Comparison of ENCODE assay signal across 7 mouse cellular contexts in the genomic region with DNA sequence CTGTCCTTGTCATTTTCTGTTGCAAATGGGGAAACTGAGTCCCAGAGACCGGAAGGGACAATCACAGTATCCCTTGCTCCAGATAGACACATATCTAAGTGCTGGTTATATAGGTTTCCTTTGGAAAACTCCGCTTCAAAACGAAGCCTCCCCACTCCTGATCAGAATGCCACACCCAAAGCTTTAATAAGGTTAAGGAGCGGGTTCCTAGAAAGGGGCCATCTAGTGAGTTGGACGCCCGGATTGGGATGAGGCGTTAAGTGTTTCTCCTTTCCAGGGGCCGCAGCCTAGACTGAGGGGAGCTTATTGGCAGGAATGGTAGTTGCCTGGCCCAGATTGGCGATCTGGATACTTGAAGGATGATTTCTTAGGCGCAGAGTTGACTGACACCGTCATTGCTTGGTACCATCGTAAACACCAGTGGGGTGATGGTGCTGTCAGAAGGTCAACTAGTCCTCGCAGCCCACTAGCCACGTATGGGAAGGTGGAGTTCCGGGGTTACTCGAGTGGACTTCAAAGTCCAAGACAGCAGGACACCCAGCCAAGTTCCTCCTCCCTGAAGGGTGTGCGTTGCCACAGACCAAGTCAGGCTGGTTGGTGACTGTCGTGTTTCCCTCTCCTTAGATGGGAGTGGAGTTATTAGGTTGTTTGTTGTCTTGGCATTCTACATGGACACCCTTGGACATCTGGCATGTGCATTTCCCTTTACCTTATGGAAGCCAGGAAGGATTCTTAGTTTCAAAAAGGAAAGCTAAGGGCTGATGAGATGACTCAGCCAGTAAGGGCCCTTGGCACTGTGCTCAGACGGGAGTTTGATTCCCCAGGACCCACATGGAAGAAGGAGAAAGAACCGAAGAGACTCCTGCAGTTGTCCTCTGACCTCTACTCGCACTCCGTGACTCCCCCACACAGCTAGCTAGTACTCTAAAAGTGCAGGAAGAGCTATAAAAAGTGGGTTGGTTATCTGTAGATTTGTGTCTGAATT. TPM values are rescaled to one million over a fixed set of nuclear protein-coding genes. Genes with fewer than 3 reads are reported as not detected.
DNase-seq lines count a peak whose midpoint lies in the region; ATAC-seq and TF ChIP-seq lines count a peak whose summit lies in the region.

No protein-coding gene starts in this region.

- DNase-seq in ES-E14 (ENCODE audit: low read depth, low spot score), result no peak
- peak; percentile 65 for DNase-seq in adrenal gland, postnatal 10 days
- DNase-seq in frontal cortex, postnatal 14 days (ENCODE audit: low spot score in 2 of 2), result no peak

- H3K27ac ChIP-seq in ES-E14 (ENCODE audit: insufficient read depth, low read depth, low read length, poor library complexity, severe bottlenecking), result no peak overlapping the region
- no peak overlapping the region for H3K27ac ChIP-seq in forebrain, embryonic 13.5 days
- no peak overlapping the region for H3K27ac ChIP-seq in hindbrain, embryonic 12.5 days
- peak overlapping the region; percentile 90; the same call in 1 of the 2 replicates for H3K27ac ChIP-seq in limb, embryonic 15.5 days
- 0 out of 2 replicates have a peak overlapping the region, but pooled peaks have one; percentile 43 for H3K27ac ChIP-seq in midbrain, embryonic 16.5 days (ENCODE audit: low read length)

- in situ Hi-C loops in ES-E14 (cut with MboI; ENCODE audit: low sequenced_read_pairs in 2 of 2, unreplicated experiment in 2 of 2), result no loop called here

- peak overlapping the region; percentile 90 for H3K4me2 ChIP-seq in forebrain, embryonic 13.5 days
- H3K4me2 ChIP-seq in hindbrain, embryonic 12.5 days (replicated peaks), result peak overlapping the region; percentile 80
- H3K4me2 ChIP-seq in limb, embryonic 15.5 days, result peak overlapping the region; percentile 74
- H3K4me2 ChIP-seq in midbrain, embryonic 16.5 days (ENCODE audit: low read length), result peak overlapping the region; percentile 74

- ATAC-seq in forebrain, embryonic 13.5 days, result no peak
- no peak for ATAC-seq in hindbrain, embryonic 12.5 days (ENCODE audit: low FRiP score)
- no peak for ATAC-seq in limb, embryonic 15.5 days (ENCODE audit: insufficient number of reproducible peaks, low FRiP score, low TSS enrichment, low read depth)
- no peak for ATAC-seq in midbrain, embryonic 16.5 days

- no peaks in the 10 kb centered on the region for H3K9me3 ChIP-seq in ES-E14 (ENCODE audit: control insufficient read depth, insufficient read depth, low read depth, low read length)
- no peaks in the 10 kb centered on the region for H3K9me3 ChIP-seq in forebrain, embryonic 13.5 days (replicated peaks)
- no peaks in the 10 kb centered on the region for H3K9me3 ChIP-seq in hindbrain, embryonic 12.5 days (replicated peaks)
- H3K9me3 ChIP-seq in limb, embryonic 15.5 days, result no peaks in the 10 kb centered on the region
- no peaks in the 10 kb centered on the region for H3K9me3 ChIP-seq in midbrain, embryonic 16.5 days (replicated peaks; ENCODE audit: control insufficient read depth, low read length, poor library complexity, severe bottlenecking)

- H3K27me3 ChIP-seq in forebrain, embryonic 13.5 days, result no peaks in the 10 kb centered on the region
- H3K27me3 ChIP-seq in hindbrain, embryonic 12.5 days, result no peaks in the 10 kb centered on the region
- no peaks in the 10 kb centered on the region for H3K27me3 ChIP-seq in limb, embryonic 15.5 days
- no peaks in the 10 kb centered on the region for H3K27me3 ChIP-seq in midbrain, embryonic 16.5 days (ENCODE audit: control insufficient read depth, insufficient read depth, low read depth, low read length)

- peak overlapping the region; percentile 88 to 94 for H3K4me3 ChIP-seq in ES-E14 (ENCODE audit: insufficient read depth in 1 of 2, low read depth in 1 of 2, low read length in 2 of 2, poor library complexity in 1 of 2, severe bottlenecking in 1 of 2)
- peak overlapping the region; percentile 93 for H3K4me3 ChIP-seq in forebrain, embryonic 13.5 days
- H3K4me3 ChIP-seq in hindbrain, embryonic 12.5 days, result peak overlapping the region; percentile 71
- peak overlapping the region; percentile 96 for H3K4me3 ChIP-seq in limb, embryonic 15.5 days
- H3K4me3 ChIP-seq in midbrain, embryonic 16.5 days (ENCODE audit: low read depth, low read length), result peak overlapping the region; percentile 85

- WGBS in forebrain, embryonic 13.5 days, result 29% methylated on average over 22 of the region's 22 CpGs
- WGBS in hindbrain, embryonic 12.5 days, result 21% methylated on average over 22 of the region's 22 CpGs
- WGBS in limb, embryonic 15.5 days, result 16% methylated on average over 22 of the region's 22 CpGs
- 24% methylated on average over 22 of the region's 22 CpGs for WGBS in midbrain, embryonic 16.5 days

- peak overlapping the region; percentile 86 for H3K9ac ChIP-seq in ES-E14 (ENCODE audit: insufficient read depth, low read depth, low read length, poor library complexity, severe bottlenecking)
- H3K9ac ChIP-seq in forebrain, embryonic 13.5 days, result peak overlapping the region; percentile 91
- H3K9ac ChIP-seq in hindbrain, embryonic 12.5 days, result peak overlapping the region; percentile 85
- peak overlapping the region; percentile 92 for H3K9ac ChIP-seq in limb, embryonic 15.5 days
- peak overlapping the region; percentile 87 for H3K9ac ChIP-seq in midbrain, embryonic 16.5 days (ENCODE audit: low read depth, low read length)

- H3K36me3 ChIP-seq in ES-E14 (ENCODE audit: control insufficient read depth, insufficient read depth, low read length, poor library complexity, severe bottlenecking), result no peaks in the 10 kb centered on the region
- no peaks in the 10 kb centered on the region for H3K36me3 ChIP-seq in forebrain, embryonic 13.5 days (ENCODE audit: poor library complexity, severe bottlenecking)
- H3K36me3 ChIP-seq in hindbrain, embryonic 12.5 days, result 0 out of 2 replicates have a peak, but pooled peaks cover 3% of the 10 kb centered on the region
- H3K36me3 ChIP-seq in limb, embryonic 15.5 days, result no peaks in the 10 kb centered on the region
- no peaks in the 10 kb centered on the region for H3K36me3 ChIP-seq in midbrain, embryonic 16.5 days (ENCODE audit: control insufficient read depth, insufficient read depth, low read length)

- H3K4me1 ChIP-seq in ES-E14 (ENCODE audit: control insufficient read depth in 2 of 2, insufficient read depth in 2 of 2, low read length in 2 of 2, poor library complexity in 1 of 2), result peaks cover 2 to 5% of the 10 kb centered on the region in 2 experiments; a peak in 1 of 4 replicates
- peaks cover 25% of the 10 kb centered on the region for H3K4me1 ChIP-seq in forebrain, embryonic 13.5 days
- H3K4me1 ChIP-seq in hindbrain, embryonic 12.5 days, result peaks cover 18% of the 10 kb centered on the region
- H3K4me1 ChIP-seq in limb, embryonic 15.5 days, result peaks cover 14% of the 10 kb centered on the region
- peaks cover 15% of the 10 kb centered on the region for H3K4me1 ChIP-seq in midbrain, embryonic 16.5 days (ENCODE audit: control insufficient read depth, insufficient read depth, low read length)

TF ChIP-seq in ES-E14, 5 proteins besides CTCF, POLR2A, EP300 and RAD21:
- TF ChIP-seq ZC3H11A (IDR thresholded peaks at IDR 0.05; ENCODE audit: borderline replicate concordance, low read depth, low read length) (no peak), CHD2 (IDR thresholded peaks at IDR 0.05; ENCODE audit: low read depth, low read length) (no peak), HCFC1 (IDR thresholded peaks at IDR 0.05; ENCODE audit: borderline replicate concordance, insufficient read depth, low read length) (no peak), MAFK (IDR thresholded peaks at IDR 0.05; ENCODE audit: insufficient read depth, low read depth, low read length) (no peak), ZNF384 (IDR thresholded peaks at IDR 0.05; ENCODE audit: low read depth, low read length) (no peak)
TF ChIP-seq in ES-E14: peak in this region for 0.

RNA-seq across cellular contexts. Expression of gene Edem1, which starts 1.2 kb away (rescaled TPM):
- total RNA-seq in ES-E14 (2012; rRNA removed), result 27.6 and 29.4 TPM in 2 replicates
- 10 to 100 TPM; 55.7 to 56.7 TPM for total RNA-seq in adrenal gland, postnatal 10 days (2021)
- polyA plus RNA-seq in forebrain, embryonic 13.5 days (2015; fragmentation: Nextera tagmentation; extraction: Ambion mirVana), result 8.6 and 9.1 TPM in 2 replicates
- 18.5 and 19.2 TPM in 2 replicates for polyA plus RNA-seq in hindbrain, embryonic 12.5 days (2016; fragmentation: Nextera tagmentation; extraction: Ambion mirVana)
- polyA plus RNA-seq in limb, embryonic 15.5 days (2015; fragmentation: Nextera tagmentation; extraction: Ambion mirVana), result 14.4 and 19.5 TPM in 2 replicates
- polyA plus RNA-seq in midbrain, embryonic 16.5 days (2015; fragmentation: Nextera tagmentation; extraction: Ambion mirVana), result 4.1 and 4.9 TPM in 2 replicates

RNA-seq across cellular contexts. Expression of gene Arl8b, which starts 46.8 kb away (rescaled TPM):
- 45.1 and 45.8 TPM in 2 replicates for total RNA-seq in ES-E14 (2012; rRNA removed)
- 100 to 1,000 TPM; 101 to 103 TPM for total RNA-seq in adrenal gland, postnatal 10 days (2021)
- polyA plus RNA-seq in forebrain, embryonic 13.5 days (2015; fragmentation: Nextera tagmentation; extraction: Ambion mirVana), result 75.7 and 82.8 TPM in 2 replicates
- polyA plus RNA-seq in hindbrain, embryonic 12.5 days (2016; fragmentation: Nextera tagmentation; extraction: Ambion mirVana), result 76.1 and 86.7 TPM in 2 replicates
- polyA plus RNA-seq in limb, embryonic 15.5 days (2015; fragmentation: Nextera tagmentation; extraction: Ambion mirVana), result 79.3 and 85.7 TPM in 2 replicates
- polyA plus RNA-seq in midbrain, embryonic 16.5 days (2015; fragmentation: Nextera tagmentation; extraction: Ambion mirVana), result 106 and 112 TPM in 2 replicates

Comparison
In these comparisons a context has a peak if more than half of its experiments do, and no peak if none do; other contexts are left out.
1. H3K27ac ChIP-seq: peak in limb, embryonic 15.5 days (single experiment) and midbrain, embryonic 16.5 days (single experiment); none in ES-E14 (single experiment), forebrain, embryonic 13.5 days (single experiment) and hindbrain, embryonic 12.5 days (single experiment).
2. Peak in every context shown above with its lines, with median percentiles within 50 percentile points of each other: H3K4me3 ChIP-seq, H3K9ac ChIP-seq and H3K4me2 ChIP-seq.